Mouse (Mus musculus): ENCODE measurements around the gene Ttll7. TPM values are rescaled to one million over a fixed set of nuclear protein-coding genes. Genes with fewer than 3 reads are reported as not detected.
A peak's percentile ranks its signal among the peaks of the same experiment; 100 is the strongest.

Ttll7 gene
- polyA plus RNA-seq, 1 experiment: 0.55 TPM

DNA sequence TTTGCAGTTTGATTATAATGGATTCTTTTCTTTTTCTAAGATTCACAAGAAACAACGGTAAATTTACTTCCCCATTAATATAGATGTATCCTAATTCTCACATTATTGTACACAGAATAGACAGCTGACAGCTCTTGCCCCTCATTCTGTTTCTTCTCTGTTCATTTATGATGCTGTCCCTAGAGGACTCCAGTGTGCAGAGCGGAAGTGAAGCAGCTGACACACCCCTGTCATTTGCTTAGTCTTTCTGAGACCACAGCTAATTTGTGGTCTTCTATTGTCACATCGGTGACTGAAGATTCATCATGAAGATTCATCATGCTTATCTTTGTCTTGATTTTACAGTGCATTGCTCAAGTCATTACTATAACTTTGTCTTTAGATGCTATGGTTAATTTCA is 126.1 kb downstream of the Ttll7 start:
- Histone ChIP-seq H3K4me3 (ENCODE audit: low read depth, low read length) (no peak overlapping the region), H3K27me3 (ENCODE audit: control insufficient read depth, insufficient read depth, low read length) (no peaks in the 10 kb centered on the region), H3K36me3 (ENCODE audit: control insufficient read depth, insufficient read depth, low read length) (no peaks in the 10 kb centered on the region), H3K4me1 (ENCODE audit: control insufficient read depth, insufficient read depth, insufficient read length, low read length) (no peaks in the 10 kb centered on the region), H3K27ac (ENCODE audit: insufficient read depth, low read depth, low read length) (no peak overlapping the region)
- 88% methylated on average over 3 of the region's 3 CpGs for WGBS
- no peak for TF ChIP-seq CTCF (IDR thresholded peaks at IDR 0.05; ENCODE audit: extremely low read depth, insufficient read length, insufficient replicate concordance, low read depth, low read length)
- TF ChIP-seq POLR2A (IDR thresholded peaks at IDR 0.05; ENCODE audit: low read depth, low read length): no peak

DNA sequence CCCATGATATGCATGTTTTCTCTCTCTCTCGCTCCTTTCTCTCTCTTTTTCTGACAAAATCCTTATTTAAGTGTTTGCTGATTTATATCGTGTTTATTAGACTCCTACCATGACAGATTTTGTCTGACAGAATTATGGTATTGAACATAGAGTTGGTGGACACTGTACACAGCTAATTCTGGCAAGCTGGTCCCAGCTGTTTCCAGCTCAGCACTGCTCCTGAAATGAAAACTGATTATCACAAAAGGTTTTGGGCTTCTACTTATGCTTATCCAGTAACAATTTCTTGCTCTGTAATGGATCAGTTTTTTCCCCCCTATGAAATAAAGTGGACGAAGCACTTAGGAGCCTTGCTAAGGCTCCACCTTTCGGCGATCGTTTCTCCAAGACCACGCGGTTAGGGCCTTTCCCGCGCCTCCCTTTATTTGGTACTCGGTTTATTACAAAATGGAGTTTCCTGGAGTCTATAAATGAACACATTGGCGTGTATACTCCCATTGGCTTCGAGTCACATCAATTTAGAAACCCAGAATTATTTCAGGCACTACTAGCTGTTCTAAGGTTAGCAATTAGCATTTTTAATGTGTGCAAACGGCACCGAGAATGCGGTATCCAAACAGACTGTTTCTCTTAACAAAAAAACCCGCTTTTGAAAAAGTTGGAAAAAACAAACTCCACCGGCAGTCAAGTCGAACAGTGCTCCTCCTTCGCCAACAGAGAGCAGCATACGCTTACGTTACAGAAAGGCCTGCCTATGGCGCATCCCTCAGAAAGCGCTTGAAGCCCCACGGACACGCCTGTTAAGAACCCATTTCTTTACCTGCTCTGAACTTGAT is 141.9 kb downstream of the Ttll7 start:
- no peak overlapping the region for H3K4me3 ChIP-seq (ENCODE audit: low read depth, low read length)
- H3K27me3 ChIP-seq (ENCODE audit: control insufficient read depth, insufficient read depth, low read length): no peaks in the 10 kb centered on the region
- TF ChIP-seq CTCF (IDR thresholded peaks at IDR 0.05; ENCODE audit: extremely low read depth, insufficient read length, insufficient replicate concordance, low read depth, low read length): peak; percentile 36; the same call in 1 of the 2 replicates
- TF ChIP-seq POLR2A (IDR thresholded peaks at IDR 0.05; ENCODE audit: low read depth, low read length): no peak
- H3K36me3 ChIP-seq (ENCODE audit: control insufficient read depth, insufficient read depth, low read length): no peaks in the 10 kb centered on the region
- H3K4me1 ChIP-seq (ENCODE audit: control insufficient read depth, insufficient read depth, insufficient read length, low read length): no peaks in the 10 kb centered on the region
- WGBS: 35% methylated on average over 26 of the region's 26 CpGs
- H3K27ac ChIP-seq (ENCODE audit: insufficient read depth, low read depth, low read length): no peak overlapping the region

DNA sequence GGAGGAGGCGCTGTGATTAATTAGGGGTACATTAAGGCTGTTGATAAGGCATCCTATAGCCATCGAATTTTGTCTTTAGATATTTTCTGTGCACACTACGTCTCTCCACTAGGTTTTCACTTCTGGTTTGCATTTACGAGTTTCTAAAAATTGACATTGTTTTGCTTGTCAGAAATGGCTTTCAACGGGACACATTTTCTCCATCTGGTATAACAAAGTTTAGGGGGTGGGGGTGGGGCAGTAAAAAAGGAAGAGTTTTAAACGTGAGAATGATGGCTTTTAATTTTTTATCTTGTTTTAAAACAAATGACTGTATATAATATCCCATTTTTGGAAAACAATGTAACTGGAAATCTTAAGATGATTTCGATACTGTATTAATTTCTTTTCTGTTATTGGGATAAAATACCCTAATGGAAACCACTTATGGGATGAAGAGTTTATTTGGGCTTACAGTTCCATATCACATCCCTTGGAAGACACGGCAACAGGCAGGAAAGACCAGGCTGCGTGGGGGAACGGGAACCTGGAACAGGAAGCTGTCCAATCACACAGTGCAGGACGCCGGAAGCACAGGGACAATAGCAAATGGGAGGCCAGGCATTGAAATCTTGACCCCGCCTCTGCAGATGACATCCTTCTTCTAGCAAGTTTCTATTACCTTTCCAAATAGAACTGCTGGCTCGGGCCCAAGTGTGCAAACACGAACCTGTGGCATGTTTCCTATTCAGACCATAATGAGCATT is 142.7 kb downstream of the Ttll7 start:
- Histone ChIP-seq H3K27ac (ENCODE audit: insufficient read depth, low read depth, low read length) (no peak overlapping the region), H3K4me1 (ENCODE audit: control insufficient read depth, insufficient read depth, insufficient read length, low read length) (no peaks in the 10 kb centered on the region), H3K4me3 (ENCODE audit: low read depth, low read length) (no peak overlapping the region), H3K27me3 (ENCODE audit: control insufficient read depth, insufficient read depth, low read length) (no peaks in the 10 kb centered on the region), H3K36me3 (ENCODE audit: control insufficient read depth, insufficient read depth, low read length) (no peaks in the 10 kb centered on the region)
- no peak for TF ChIP-seq CTCF (IDR thresholded peaks at IDR 0.05; ENCODE audit: extremely low read depth, insufficient read length, insufficient replicate concordance, low read depth, low read length)
- TF ChIP-seq POLR2A (IDR thresholded peaks at IDR 0.05; ENCODE audit: low read depth, low read length): no peak
- 62% methylated on average over 15 of the region's 15 CpGs for WGBS

DNA sequence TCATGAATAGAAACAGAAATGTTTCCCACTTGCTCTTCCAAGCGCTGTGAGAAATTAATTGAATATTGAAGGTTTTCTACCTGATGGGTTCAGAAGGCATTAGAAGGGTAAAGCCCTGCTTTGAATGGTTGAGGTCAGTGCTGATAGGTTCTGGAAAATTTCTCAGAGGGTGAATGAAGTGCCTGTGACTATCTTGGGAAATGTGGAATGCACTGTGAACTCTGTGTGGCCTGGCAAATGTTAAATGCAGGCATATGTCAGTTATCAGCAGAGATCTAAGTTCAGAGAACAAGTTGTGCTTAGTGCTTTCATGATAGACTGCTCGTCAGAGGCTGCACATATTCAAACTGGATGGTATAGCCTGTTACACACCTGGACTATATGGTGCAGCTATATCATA is 147.0 kb downstream of the Ttll7 start:
- H3K4me3 ChIP-seq (ENCODE audit: low read depth, low read length): no peak overlapping the region
- 61% methylated on average over 2 of the region's 2 CpGs for WGBS
- H3K27ac ChIP-seq (ENCODE audit: insufficient read depth, low read depth, low read length): no peak overlapping the region
- TF ChIP-seq POLR2A (IDR thresholded peaks at IDR 0.05; ENCODE audit: low read depth, low read length) (no peak), CTCF (IDR thresholded peaks at IDR 0.05; ENCODE audit: extremely low read depth, insufficient read length, insufficient replicate concordance, low read depth, low read length) (no peak)
- no peaks in the 10 kb centered on the region for H3K27me3 ChIP-seq (ENCODE audit: control insufficient read depth, insufficient read depth, low read length)
- H3K36me3 ChIP-seq (ENCODE audit: control insufficient read depth, insufficient read depth, low read length): no peaks in the 10 kb centered on the region
- H3K4me1 ChIP-seq (ENCODE audit: control insufficient read depth, insufficient read depth, insufficient read length, low read length): no peaks in the 10 kb centered on the region

DNA sequence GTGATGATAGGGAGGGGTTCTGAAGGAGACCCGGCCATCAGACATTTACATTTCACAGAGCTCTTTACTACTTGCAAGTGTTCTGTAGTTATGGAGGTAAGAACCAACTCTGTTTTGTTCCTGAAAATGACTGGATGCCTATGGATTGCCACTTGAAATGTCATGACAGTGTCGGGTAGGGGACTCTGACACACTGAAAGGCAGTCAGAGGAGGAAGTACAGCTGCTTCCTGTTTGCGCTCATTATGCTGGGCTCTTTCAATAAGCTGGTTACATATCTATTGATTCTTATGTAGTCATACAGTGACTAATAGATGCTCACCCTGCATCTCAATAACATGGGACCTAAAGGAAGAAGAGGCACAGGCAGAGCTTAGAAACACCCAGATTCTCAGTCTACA is 148.8 kb downstream of the Ttll7 start:
- 67% methylated on average over 3 of the region's 3 CpGs for whole genome bisulfite sequencing
- no peaks in the 10 kb centered on the region for H3K4me1 ChIP-seq (ENCODE audit: control insufficient read depth, insufficient read depth, insufficient read length, low read length)
- H3K4me3 ChIP-seq (ENCODE audit: low read depth, low read length): no peak overlapping the region
- H3K36me3 ChIP-seq (ENCODE audit: control insufficient read depth, insufficient read depth, low read length): no peaks in the 10 kb centered on the region
- no peaks in the 10 kb centered on the region for H3K27me3 ChIP-seq (ENCODE audit: control insufficient read depth, insufficient read depth, low read length)
- TF ChIP-seq POLR2A (IDR thresholded peaks at IDR 0.05; ENCODE audit: low read depth, low read length) (no peak), CTCF (IDR thresholded peaks at IDR 0.05; ENCODE audit: extremely low read depth, insufficient read length, insufficient replicate concordance, low read depth, low read length) (no peak)
- H3K27ac ChIP-seq (ENCODE audit: insufficient read depth, low read depth, low read length): no peak overlapping the region

DNA sequence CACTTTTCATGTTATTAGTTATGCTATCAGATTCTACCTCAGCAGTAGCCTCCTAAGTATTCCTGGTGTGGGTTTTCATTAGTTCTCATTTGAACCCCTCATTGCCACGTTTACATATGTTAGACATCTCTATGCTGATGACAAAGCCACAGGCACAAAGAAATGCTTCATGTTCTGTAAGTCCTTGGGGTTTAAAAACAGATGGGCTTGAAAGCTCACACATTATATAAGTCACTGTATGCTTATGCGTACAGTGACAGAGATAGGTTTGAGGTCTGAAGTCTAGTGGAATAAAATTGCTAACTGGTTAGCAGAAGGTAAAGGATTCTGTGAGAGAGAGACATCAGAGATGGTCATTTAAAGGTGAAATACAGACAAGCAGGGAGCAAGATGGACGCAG is 149.4 kb downstream of the Ttll7 start:
- no peaks in the 10 kb centered on the region for H3K36me3 ChIP-seq (ENCODE audit: control insufficient read depth, insufficient read depth, low read length)
- TF ChIP-seq POLR2A (IDR thresholded peaks at IDR 0.05; ENCODE audit: low read depth, low read length) (no peak), CTCF (IDR thresholded peaks at IDR 0.05; ENCODE audit: extremely low read depth, insufficient read length, insufficient replicate concordance, low read depth, low read length) (no peak)
- H3K4me1 ChIP-seq (ENCODE audit: control insufficient read depth, insufficient read depth, insufficient read length, low read length): no peaks in the 10 kb centered on the region
- 67% methylated on average over 3 of the region's 3 CpGs for WGBS
- H3K27ac ChIP-seq (ENCODE audit: insufficient read depth, low read depth, low read length): no peak overlapping the region
- H3K4me3 ChIP-seq (ENCODE audit: low read depth, low read length): no peak overlapping the region
- H3K27me3 ChIP-seq (ENCODE audit: control insufficient read depth, insufficient read depth, low read length): no peaks in the 10 kb centered on the region

DNA sequence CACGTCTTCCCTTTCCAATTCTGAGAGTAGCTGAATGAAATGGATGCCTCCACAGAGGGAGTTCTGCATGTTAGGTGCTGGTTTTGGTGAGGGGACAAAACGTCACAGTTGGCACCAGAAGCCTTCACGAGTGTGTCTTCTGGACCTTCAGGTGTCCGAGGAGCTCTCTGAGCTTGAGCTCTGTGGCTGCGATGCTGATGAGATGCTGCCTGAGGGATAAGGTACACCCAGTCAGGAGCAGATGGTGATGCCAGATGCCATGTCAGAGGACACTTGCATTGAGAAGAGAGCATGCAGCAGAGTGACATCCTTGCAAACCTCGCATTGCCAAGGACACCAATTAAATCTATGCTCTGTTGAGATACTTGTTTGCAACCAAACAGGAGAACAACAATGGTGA is 164.3 kb downstream of the Ttll7 start:
- no peaks in the 10 kb centered on the region for H3K36me3 ChIP-seq (ENCODE audit: control insufficient read depth, insufficient read depth, low read length)
- WGBS: 88% methylated on average over 6 of the region's 6 CpGs
- TF ChIP-seq POLR2A (IDR thresholded peaks at IDR 0.05; ENCODE audit: low read depth, low read length) (no peak), CTCF (IDR thresholded peaks at IDR 0.05; ENCODE audit: extremely low read depth, insufficient read length, insufficient replicate concordance, low read depth, low read length) (no peak)
- H3K27ac ChIP-seq (ENCODE audit: insufficient read depth, low read depth, low read length): no peak overlapping the region
- H3K4me1 ChIP-seq (ENCODE audit: control insufficient read depth, insufficient read depth, insufficient read length, low read length): no peaks in the 10 kb centered on the region
- H3K4me3 ChIP-seq (ENCODE audit: low read depth, low read length): no peak overlapping the region
- H3K27me3 ChIP-seq (ENCODE audit: control insufficient read depth, insufficient read depth, low read length): no peaks in the 10 kb centered on the region; the same call in 1 of the 2 replicates

Data from small intestine, adult 2 months (tissue).